Mouse (Mus musculus) left cerebral cortex, adult 6 months (tissue): ENCODE measurements around the gene Ubl4b. TPM values are rescaled to one million over a fixed set of nuclear protein-coding genes. Genes with fewer than 3 reads are reported as not detected.

Experiments used
- long read RNA-seq, 2 experiments: library from polyadenylated mRNA; unstranded; transcript quantifications; one replicate each; pipeline ENCODE4 v2.0.0; 2019 to 2020
- polyA plus RNA-seq: library from polyadenylated mRNA; unstranded; fragments of <200 nt; fragmentation: Nextera tagmentation; gene quantifications from 2 replicates; pipeline ENCODE4 v1.2.3, GENCODE M21; 2021

Gene Ubl4b
- not detected in 2 replicates for polyA plus RNA-seq
- long read RNA-seq, experiment 1 = 0 reads
- long read RNA-seq, experiment 2 = 0 reads

GRCm38 (mm10) chr3:107554842-107555241 is at the start of gene Ubl4b:
Gene Ubl4b (minus strand): TSS chr3:107555073.

DNA sequence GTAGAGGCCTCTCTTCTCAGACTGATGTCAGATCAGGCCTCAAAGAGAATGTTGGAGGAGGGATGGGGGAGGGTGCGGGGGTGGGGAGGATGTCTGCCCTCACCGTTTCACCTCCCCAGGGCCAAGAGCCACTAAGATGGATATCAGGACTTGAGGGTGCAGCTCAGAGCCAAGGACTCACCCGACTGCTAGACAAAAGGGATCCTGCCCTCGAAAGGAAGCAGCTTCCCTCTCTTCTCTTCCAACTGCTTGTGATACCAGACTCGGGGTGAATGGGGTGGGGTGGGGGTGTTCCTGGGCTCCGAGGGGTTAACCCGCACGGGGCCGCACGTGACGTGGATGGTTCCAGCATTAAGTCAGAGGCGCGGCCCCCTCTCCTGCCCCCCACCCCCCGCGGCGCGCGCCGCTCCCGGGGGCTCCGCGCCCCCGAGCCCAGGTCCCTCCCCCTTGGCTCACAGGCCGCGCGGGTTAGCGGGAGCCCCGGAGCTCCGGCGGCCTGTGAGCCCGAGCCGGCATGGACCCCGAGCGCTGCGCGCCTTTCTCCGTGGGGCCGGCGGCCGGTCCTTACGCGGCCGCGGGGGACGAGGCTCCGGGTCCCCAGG is 39.9 kb upstream of the Ubl4b start, which contains the start of gene Alx3:
TSS of gene Alx3 (plus strand) at position 370 of the 602 bp plus-strand sequence.

GRCm38 (mm10) chr3:107517631-107518108 is 37.2 kb downstream of the Ubl4b start, which contains the start of gene Slc6a17:
Gene Slc6a17 (minus strand): TSS chr3:107518018.

Other genes with a start within 250 kb of the Ubl4b start
- 10.6 and 11.0 TPM in 2 replicates for gene Rbm15, start 221.4 kb downstream of the Ubl4b start, polyA plus RNA-seq
- 17.8 and 37.8 TPM in 2 replicates for gene Kcnc4, start 95.5 kb downstream of the Ubl4b start, polyA plus RNA-seq
- 141 and 154 TPM in 2 replicates for gene Slc6a17, start 37.1 kb downstream of the Ubl4b start, polyA plus RNA-seq
- gene Alx3, start 40.0 kb upstream of the Ubl4b start, polyA plus RNA-seq = 0.93 and 1.4 TPM in 2 replicates
- gene Gm10961, start 76.2 kb upstream of the Ubl4b start, polyA plus RNA-seq = not detected in 2 replicates
- gene Strip1, start 76.6 kb upstream of the Ubl4b start, polyA plus RNA-seq = 40.1 and 50.6 TPM in 2 replicates
- 64.2 and 68.1 TPM in 2 replicates for gene Ahcyl1, start 141.5 kb upstream of the Ubl4b start, polyA plus RNA-seq
- 2.2 and 3.8 TPM in 2 replicates for gene Csf1, start 205.4 kb upstream of the Ubl4b start, polyA plus RNA-seq